Mouse (Mus musculus): ENCODE measurements around the gene Lmx1a. TPM values are rescaled to one million over a fixed set of nuclear protein-coding genes. Genes with fewer than 3 reads are reported as not detected.

The Lmx1a gene
- not detected in 2 replicates for polyA plus RNA-seq (2012)

GRCm38 (mm10) chr1:167689232-167689261 is at the start of gene Lmx1a:
Lmx1a (plus strand) TSS chr1:167689237.
- Histone ChIP-seq H3K9me3 (ENCODE audit: control insufficient read depth, low read length) (no peaks in the 10 kb centered on the region), H3K4me3 (replicated peaks) (no peak within 1 kb of the TSS), H3K36me3 (ENCODE audit: control insufficient read depth) (no peaks in the 10 kb centered on the region), H3K27me3 (ENCODE audit: control insufficient read depth) (peaks cover 83% of the 10 kb centered on the region), H3K4me1 (ENCODE audit: control insufficient read depth) (no peaks in the 10 kb centered on the region)
- TF ChIP-seq TAL1 (IDR thresholded peaks at IDR 0.05; ENCODE audit: low read length) (no peak), GATA1 (IDR thresholded peaks at IDR 0.05; ENCODE audit: low read length) (no peak)

- Histone ChIP-seq H3K27me3 (ENCODE audit: control insufficient read depth) (no peaks in the 10 kb centered on the region), H3K4me1 (ENCODE audit: control insufficient read depth) (no peaks in the 10 kb centered on the region), H3K36me3 (ENCODE audit: control insufficient read depth) (no peaks in the 10 kb centered on the region), H3K4me3 (replicated peaks) (no peak overlapping the region), H3K9me3 (ENCODE audit: control insufficient read depth, low read length) (no peaks in the 10 kb centered on the region)
- TF ChIP-seq TAL1 (IDR thresholded peaks at IDR 0.05; ENCODE audit: low read length) (no peak), GATA1 (IDR thresholded peaks at IDR 0.05; ENCODE audit: low read length) (no peak)
Measured at GRCm38 (mm10) chr1:167644866-167645537, 44.0 kb upstream of the Lmx1a start.

- TF ChIP-seq TAL1 (IDR thresholded peaks at IDR 0.05; ENCODE audit: low read length) = no peak
- no peak for TF ChIP-seq GATA1 (IDR thresholded peaks at IDR 0.05; ENCODE audit: low read length)
- no peaks in the 10 kb centered on the region for H3K36me3 ChIP-seq (ENCODE audit: control insufficient read depth)
- H3K9me3 ChIP-seq (ENCODE audit: control insufficient read depth, low read length) = no peaks in the 10 kb centered on the region
- H3K4me1 ChIP-seq (ENCODE audit: control insufficient read depth) = no peaks in the 10 kb centered on the region
- H3K27me3 ChIP-seq (ENCODE audit: control insufficient read depth) = no peaks in the 10 kb centered on the region
- no peak overlapping the region for H3K4me3 ChIP-seq (replicated peaks)
Measured at GRCm38 (mm10) chr1:167648670-167649069, 40.4 kb upstream of the Lmx1a start.

DNA sequence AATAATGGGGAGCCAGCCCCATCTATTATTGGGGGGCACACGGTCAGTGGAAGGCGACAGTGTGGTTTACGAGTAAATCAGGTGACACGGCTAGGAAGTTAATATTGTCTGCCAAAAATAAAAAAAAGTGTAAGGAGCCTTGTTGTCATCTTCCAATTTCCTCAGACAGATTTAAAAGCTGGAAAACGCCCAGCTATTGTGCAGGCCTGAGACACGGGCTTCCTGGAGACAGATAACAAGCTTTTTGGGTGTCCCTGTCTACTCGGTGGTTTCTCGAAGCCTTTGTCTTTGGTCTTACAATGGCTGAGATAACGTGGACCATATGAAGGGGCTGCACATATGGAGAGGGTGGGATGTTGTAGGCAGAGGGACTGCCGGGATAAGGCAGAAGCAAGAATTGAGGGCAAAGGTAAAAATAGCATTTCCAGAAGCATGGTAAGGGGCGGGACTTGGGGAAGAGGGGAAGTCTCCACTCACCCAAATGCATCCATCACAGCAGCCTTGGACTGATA is 39.9 kb upstream of the Lmx1a start:
- no peaks in the 10 kb centered on the region for H3K4me1 ChIP-seq (ENCODE audit: control insufficient read depth)
- no peak overlapping the region for H3K4me3 ChIP-seq (replicated peaks)
- no peaks in the 10 kb centered on the region for H3K27me3 ChIP-seq (ENCODE audit: control insufficient read depth)
- TF ChIP-seq GATA1 (IDR thresholded peaks at IDR 0.05; ENCODE audit: low read length) (no peak), TAL1 (IDR thresholded peaks at IDR 0.05; ENCODE audit: low read length) (no peak)
- H3K9me3 ChIP-seq (ENCODE audit: control insufficient read depth, low read length) = no peaks in the 10 kb centered on the region
- no peaks in the 10 kb centered on the region for H3K36me3 ChIP-seq (ENCODE audit: control insufficient read depth)

DNA sequence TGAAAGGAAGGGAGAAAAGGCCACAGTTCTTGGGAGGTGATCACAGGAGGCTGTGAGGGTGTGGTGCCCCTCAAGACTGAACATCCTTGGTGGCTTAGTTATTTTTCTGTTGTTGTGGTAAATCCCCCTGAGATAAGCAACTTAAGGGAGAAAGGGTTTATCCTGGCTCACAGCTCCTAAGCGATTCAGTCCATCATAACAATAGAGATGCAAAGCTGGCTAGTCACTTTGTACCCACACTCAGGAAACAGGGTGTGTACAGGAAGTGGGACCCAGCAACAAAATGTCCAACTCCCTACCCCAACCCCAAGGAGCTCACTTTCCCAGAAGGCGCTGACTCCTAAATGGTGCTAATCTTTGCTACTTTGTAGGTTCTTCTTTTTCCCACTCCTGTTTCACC is 36.7 kb upstream of the Lmx1a start:
- no peaks in the 10 kb centered on the region for H3K4me1 ChIP-seq (ENCODE audit: control insufficient read depth)
- H3K9me3 ChIP-seq (ENCODE audit: control insufficient read depth, low read length) = no peaks in the 10 kb centered on the region
- no peak overlapping the region for H3K4me3 ChIP-seq (replicated peaks)
- no peaks in the 10 kb centered on the region for H3K27me3 ChIP-seq (ENCODE audit: control insufficient read depth)
- TF ChIP-seq GATA1 (IDR thresholded peaks at IDR 0.05; ENCODE audit: low read length) = no peak
- no peak for TF ChIP-seq TAL1 (IDR thresholded peaks at IDR 0.05; ENCODE audit: low read length)
- no peaks in the 10 kb centered on the region for H3K36me3 ChIP-seq (ENCODE audit: control insufficient read depth)

DNA sequence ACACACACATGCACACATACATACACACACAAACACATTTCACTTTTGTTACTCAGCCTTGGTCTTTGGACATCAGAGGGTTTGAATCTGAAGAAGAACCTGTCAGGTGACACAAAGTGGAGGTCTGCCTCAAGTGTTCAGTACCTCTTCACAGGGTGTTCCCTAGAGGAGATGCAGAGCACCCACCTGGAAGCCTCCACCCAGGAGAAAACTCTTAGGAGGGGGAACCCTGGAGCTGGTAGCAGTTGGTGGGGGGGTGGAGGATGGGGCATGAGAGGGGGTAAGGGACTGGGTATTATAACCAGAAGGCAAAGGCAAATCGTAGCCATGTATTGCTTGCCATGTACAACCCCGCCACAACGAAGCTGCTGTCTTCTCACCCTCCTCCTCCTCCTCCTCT is 30.0 kb upstream of the Lmx1a start:
- TF ChIP-seq GATA1 (IDR thresholded peaks at IDR 0.05; ENCODE audit: low read length) (no peak), TAL1 (IDR thresholded peaks at IDR 0.05; ENCODE audit: low read length) (no peak)
- H3K27me3 ChIP-seq (ENCODE audit: control insufficient read depth) = peaks cover 32% of the 10 kb centered on the region

DNA sequence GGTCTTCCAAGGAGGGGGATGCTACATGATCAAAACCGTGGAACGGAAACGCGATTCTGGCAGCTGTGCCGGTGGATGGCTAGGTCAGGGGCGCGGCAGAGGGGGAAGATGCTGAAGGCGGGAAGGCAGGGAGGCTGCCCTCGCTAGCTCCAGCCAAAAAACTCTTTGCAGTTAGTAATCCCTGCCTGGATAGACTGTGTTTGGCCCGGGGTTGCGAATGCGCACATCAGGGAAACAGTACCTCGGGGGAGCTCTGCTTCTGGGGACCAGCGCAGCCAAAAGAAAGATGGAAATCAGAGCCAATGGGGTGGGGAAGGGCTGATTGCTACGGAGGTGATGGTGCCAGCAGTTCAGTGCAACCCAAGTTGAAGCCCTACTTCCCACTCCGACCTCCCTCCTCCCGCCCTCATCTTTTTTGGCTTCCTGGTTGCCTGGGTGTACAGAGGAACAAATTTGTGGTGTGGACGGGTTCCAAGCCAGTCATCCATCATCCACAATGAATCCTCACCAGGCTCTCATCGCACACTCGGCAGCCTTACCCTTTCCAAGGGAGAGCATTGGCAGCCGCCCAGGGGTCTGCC is 28.4 kb upstream of the Lmx1a start:
- Histone ChIP-seq H3K27me3 (ENCODE audit: control insufficient read depth) (peaks cover 32% of the 10 kb centered on the region), H3K9me3 (ENCODE audit: control insufficient read depth, low read length) (no peaks in the 10 kb centered on the region), H3K4me1 (ENCODE audit: control insufficient read depth) (no peaks in the 10 kb centered on the region), H3K4me3 (replicated peaks) (no peak overlapping the region), H3K36me3 (ENCODE audit: control insufficient read depth) (no peaks in the 10 kb centered on the region)
- TF ChIP-seq GATA1 (IDR thresholded peaks at IDR 0.05; ENCODE audit: low read length) (no peak), TAL1 (IDR thresholded peaks at IDR 0.05; ENCODE audit: low read length) (no peak)

More for the DNA sequence above, 30.0 kb upstream of the Lmx1a start:
- H3K9me3 ChIP-seq (ENCODE audit: control insufficient read depth, low read length) = no peaks in the 10 kb centered on the region
- no peaks in the 10 kb centered on the region for H3K36me3 ChIP-seq (ENCODE audit: control insufficient read depth)
- H3K4me1 ChIP-seq (ENCODE audit: control insufficient read depth) = no peaks in the 10 kb centered on the region
- H3K4me3 ChIP-seq (replicated peaks) = no peak overlapping the region

- Histone ChIP-seq H3K4me1 (ENCODE audit: control insufficient read depth) (no peaks in the 10 kb centered on the region), H3K27me3 (ENCODE audit: control insufficient read depth) (peaks cover 32% of the 10 kb centered on the region), H3K4me3 (replicated peaks) (no peak overlapping the region), H3K36me3 (ENCODE audit: control insufficient read depth) (no peaks in the 10 kb centered on the region), H3K9me3 (ENCODE audit: control insufficient read depth, low read length) (no peaks in the 10 kb centered on the region)
- TF ChIP-seq TAL1 (IDR thresholded peaks at IDR 0.05; ENCODE audit: low read length) (no peak), GATA1 (IDR thresholded peaks at IDR 0.05; ENCODE audit: low read length) (no peak)
Measured at GRCm38 (mm10) chr1:167661123-167661522, 27.9 kb upstream of the Lmx1a start.

GRCm38 (mm10) chr1:167663136-167663535 is 25.9 kb upstream of the Lmx1a start:
- H3K27me3 ChIP-seq (ENCODE audit: control insufficient read depth) = peaks cover 32% of the 10 kb centered on the region
- H3K4me1 ChIP-seq (ENCODE audit: control insufficient read depth) = no peaks in the 10 kb centered on the region
- TF ChIP-seq TAL1 (IDR thresholded peaks at IDR 0.05; ENCODE audit: low read length) = no peak
- no peak for TF ChIP-seq GATA1 (IDR thresholded peaks at IDR 0.05; ENCODE audit: low read length)
- no peaks in the 10 kb centered on the region for H3K9me3 ChIP-seq (ENCODE audit: control insufficient read depth, low read length)
- H3K36me3 ChIP-seq (ENCODE audit: control insufficient read depth) = no peaks in the 10 kb centered on the region
- H3K4me3 ChIP-seq (replicated peaks) = no peak overlapping the region

- Histone ChIP-seq H3K27me3 (ENCODE audit: control insufficient read depth) (peaks cover 9% of the 10 kb centered on the region), H3K36me3 (ENCODE audit: control insufficient read depth) (no peaks in the 10 kb centered on the region), H3K4me1 (ENCODE audit: control insufficient read depth) (no peaks in the 10 kb centered on the region), H3K4me3 (replicated peaks) (no peak overlapping the region), H3K9me3 (ENCODE audit: control insufficient read depth, low read length) (peaks cover 6% of the 10 kb centered on the region)
- TF ChIP-seq TAL1 (IDR thresholded peaks at IDR 0.05; ENCODE audit: low read length) (no peak), GATA1 (IDR thresholded peaks at IDR 0.05; ENCODE audit: low read length) (no peak)
Measured at GRCm38 (mm10) chr1:167669796-167670195, 19.2 kb upstream of the Lmx1a start.
